Mouse (Mus musculus): Measurements from ENCODE around the gene Krcc1. TPM values are rescaled to one million over a fixed set of nuclear protein-coding genes. Genes with fewer than 3 reads are reported as not detected.
"Not testable (repeated sequence)": the region's sequence is repeated elsewhere in the genome, so short reads cannot be mapped to it uniquely, and the experiment has no call there.

Krcc1 gene
- total and polyA plus RNA-seq, 3 experiments = 25.8 to 31.6 TPM; not detected in 1

DNA sequence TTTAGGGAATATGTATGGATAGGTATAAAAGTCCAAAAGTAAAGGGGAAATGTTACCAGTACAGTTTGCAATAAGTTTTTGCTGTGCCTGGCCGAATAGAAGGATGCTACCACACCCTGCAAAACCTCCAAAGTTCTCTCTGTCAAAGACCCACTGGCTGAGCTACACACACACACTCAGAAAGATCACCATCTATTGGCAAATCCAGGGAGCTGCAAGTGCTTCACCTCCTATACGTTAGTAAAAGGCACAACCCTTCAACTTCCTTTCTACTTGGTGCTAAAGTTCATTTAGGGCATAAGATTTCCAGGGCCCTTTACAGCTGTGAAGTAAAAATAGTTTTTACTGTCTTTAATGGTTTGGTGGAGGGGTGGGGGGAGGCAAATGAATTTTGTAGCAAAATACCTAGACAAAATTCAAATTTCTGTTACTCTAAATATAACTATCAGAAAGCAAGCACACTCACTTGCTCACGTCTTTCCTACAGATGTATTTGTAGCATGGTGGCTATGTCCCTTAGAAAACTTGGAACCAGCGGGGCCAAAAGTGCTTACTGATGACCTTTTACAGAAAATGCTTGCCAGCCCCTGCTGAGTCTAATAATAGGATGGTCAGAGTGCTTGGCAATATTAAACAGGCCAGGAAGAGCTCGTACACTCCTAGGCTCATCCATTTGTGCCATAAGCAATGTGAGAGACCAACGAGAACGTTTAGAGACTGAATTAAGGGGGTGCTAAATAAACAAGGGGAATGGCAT, 2.4 kb upstream of the Krcc1 start (continued):
- no peak for TF ChIP-seq ELF1 (IDR thresholded peaks at IDR 0.05; ENCODE audit: low read depth, low read length)
- no peak for TF ChIP-seq USF2 (IDR thresholded peaks at IDR 0.05; ENCODE audit: borderline replicate concordance in 1 of 2, insufficient read depth in 1 of 2, low read depth in 1 of 2, low read length in 2 of 2)
- TF ChIP-seq SIN3A (IDR thresholded peaks at IDR 0.05; ENCODE audit: low read length) = no peak

DNA sequence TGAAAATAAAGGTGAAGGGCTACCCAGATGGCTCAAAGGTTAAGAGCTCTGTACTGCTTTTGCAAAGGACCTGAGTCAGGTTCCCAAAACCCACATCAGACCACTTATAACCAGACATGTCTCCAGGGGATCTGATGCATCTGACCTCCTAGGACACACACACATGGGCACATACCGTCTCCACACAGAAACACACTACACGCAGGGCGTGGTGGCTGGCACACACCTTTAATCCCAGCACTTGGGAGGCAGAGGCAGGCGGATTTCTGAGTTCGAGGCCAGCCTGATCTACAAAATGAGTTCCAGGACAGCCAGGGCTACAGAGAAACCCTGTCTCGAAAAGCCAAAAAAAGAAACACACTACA, 1.8 kb upstream of the Krcc1 start:
- peaks cover 0 to 23% of the 10 kb centered on the region in 2 experiments; a peak in 3 of 4 replicates for H3K36me3 ChIP-seq (ENCODE audit: control insufficient read depth in 1 of 2, insufficient read depth in 2 of 2, low read length in 2 of 2)
- H3K9ac ChIP-seq (ENCODE audit: control insufficient read depth, low read depth, low read length, poor library complexity, severe bottlenecking) = peak overlapping the region; percentile 78
- H3K4me1 ChIP-seq (ENCODE audit: control insufficient read depth in 1 of 2, insufficient read depth in 2 of 2, low read length in 2 of 2) = peaks cover 13 to 16% of the 10 kb centered on the region in 2 experiments
- H3K27ac ChIP-seq (ENCODE audit: control insufficient read depth, low read depth, low read length) = peak overlapping the region; percentile 99
- not testable (repeated sequence) for H3K27me3 ChIP-seq (ENCODE audit: control insufficient read depth in 1 of 2, insufficient read depth in 2 of 2, low read length in 2 of 2); H3K9me3 ChIP-seq (replicated peaks; ENCODE audit: insufficient read depth, low read length)
- H3K4me3 ChIP-seq (ENCODE audit: control insufficient read depth in 1 of 2, insufficient read depth in 1 of 2, low read depth in 2 of 2, low read length in 2 of 2) = peak overlapping the region; percentile 21 to 44
- peak; percentile 44 for DNase-seq (ENCODE audit: low read depth, low spot score)
- H3K79me2 ChIP-seq (ENCODE audit: control insufficient read depth, insufficient read depth, low read length, poor library complexity) = peaks cover 21% of the 10 kb centered on the region

DNA sequence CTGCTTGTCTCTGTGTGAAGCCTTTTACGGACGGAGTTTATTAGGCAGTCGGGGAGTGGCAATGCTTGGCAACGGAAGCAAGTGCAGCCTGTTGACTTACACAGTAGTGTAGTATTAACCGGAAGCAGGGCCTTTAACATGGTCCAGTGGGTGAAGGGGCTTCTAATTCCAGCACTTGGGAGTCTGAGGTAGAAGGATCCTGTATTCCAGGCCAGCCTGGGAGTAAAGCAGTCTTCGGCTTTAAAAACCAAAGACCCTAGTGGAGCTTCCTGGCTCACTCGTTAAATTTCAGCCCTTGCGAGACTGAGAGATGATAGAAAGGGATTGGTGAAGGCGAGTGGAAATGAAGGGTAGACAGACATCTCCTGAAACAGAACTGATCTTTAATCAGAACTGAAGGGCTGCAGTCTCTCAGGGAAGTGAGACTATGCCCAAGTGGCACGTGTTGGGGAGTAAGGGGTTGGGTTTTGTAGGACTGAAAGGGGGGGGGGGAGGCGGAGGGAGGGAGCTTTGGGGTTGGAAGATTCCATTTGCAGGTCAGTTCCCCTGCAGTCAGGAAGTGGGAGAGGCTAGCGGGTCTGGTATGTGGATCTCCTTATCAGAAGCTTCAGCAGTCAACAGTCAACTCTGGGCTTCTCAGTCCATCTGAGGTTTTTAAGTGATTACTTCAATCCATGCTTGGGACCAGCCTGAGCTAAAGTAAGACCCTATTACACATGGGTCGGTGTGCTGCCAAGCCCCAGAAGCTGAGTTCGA, 998 bp upstream of the Krcc1 start:
- Histone ChIP-seq H3K27me3 (ENCODE audit: control insufficient read depth in 1 of 2, insufficient read depth in 2 of 2, low read length in 2 of 2) (no peaks in the 10 kb centered on the region), H3K79me2 (ENCODE audit: control insufficient read depth, insufficient read depth, low read length, poor library complexity) (peaks cover 21% of the 10 kb centered on the region), H3K36me3 (ENCODE audit: control insufficient read depth in 1 of 2, insufficient read depth in 2 of 2, low read length in 2 of 2) (peaks cover 0 to 23% of the 10 kb centered on the region in 2 experiments; a peak in 3 of 4 replicates), H3K9ac (ENCODE audit: control insufficient read depth, low read depth, low read length, poor library complexity, severe bottlenecking) (peak overlapping the region; percentile 78), H3K9me3 (replicated peaks; ENCODE audit: insufficient read depth, low read length) (no peaks in the 10 kb centered on the region), H3K4me1 (ENCODE audit: control insufficient read depth in 1 of 2, insufficient read depth in 2 of 2, low read length in 2 of 2) (peaks cover 13 to 14% of the 10 kb centered on the region in 2 experiments), H3K4me3 (ENCODE audit: control insufficient read depth in 1 of 2, insufficient read depth in 1 of 2, low read depth in 2 of 2, low read length in 2 of 2) (peak overlapping the region; percentile 58 to 75), H3K27ac (ENCODE audit: control insufficient read depth, low read depth, low read length) (peak overlapping the region; percentile 99)
- TF ChIP-seq EP300 (IDR thresholded peaks at IDR 0.05; ENCODE audit: low read depth in 1 of 2, low read length in 2 of 2) (peak in 1 of 2 experiments; percentile 69; a peak in 2 of 4 replicates), CHD1 (IDR thresholded peaks at IDR 0.05; ENCODE audit: low read depth, low read length) (peak; percentile 91; the same call in 1 of the 2 replicates), RAD21 (IDR thresholded peaks at IDR 0.05; ENCODE audit: low read depth, low read length) (no peak), ELF1 (IDR thresholded peaks at IDR 0.05; ENCODE audit: low read depth, low read length) (0 out of 2 replicates have a peak, but pooled peaks have one; percentile 14), MAFK (IDR thresholded peaks at IDR 0.05; ENCODE audit: borderline replicate concordance, low read depth, low read length) (no peak), MEF2A (IDR thresholded peaks at IDR 0.05; ENCODE audit: extremely low read depth, insufficient replicate concordance, low read depth, low read length, poor library complexity, severe bottlenecking) (no peak), GATA1 (IDR thresholded peaks at IDR 0.05; ENCODE audit: low read depth, low read length) (peak; percentile 77), TCF12 (IDR thresholded peaks at IDR 0.05; ENCODE audit: low read depth, low read length) (peak; percentile 63), ETS1 (IDR thresholded peaks at IDR 0.05; ENCODE audit: low read depth, low read length) (no peak; the same call in 1 of the 2 replicates), HCFC1 (IDR thresholded peaks at IDR 0.05; ENCODE audit: low read depth, low read length) (peak; percentile 72), POLR2AphosphoS2 (IDR thresholded peaks at IDR 0.05; ENCODE audit: low read length) (peak; percentile 63), SIN3A (IDR thresholded peaks at IDR 0.05; ENCODE audit: low read length) (peak; percentile 69), CHD2 (IDR thresholded peaks at IDR 0.05; ENCODE audit: low read length) (no peak), TBP (IDR thresholded peaks at IDR 0.05; ENCODE audit: low read depth, low read length) (peak; percentile 80), MAZ (IDR thresholded peaks at IDR 0.05; ENCODE audit: low read depth, low read length) (peak; percentile 76; the same call in 1 of the 2 replicates), ZMIZ1 (IDR thresholded peaks at IDR 0.05; ENCODE audit: low read depth, low read length) (peak; percentile 74), POLR2A (IDR thresholded peaks at IDR 0.05; ENCODE audit: control insufficient read depth in 1 of 2, insufficient read depth in 1 of 2, low read depth in 1 of 2, low read length in 2 of 2, poor library complexity in 1 of 2) (peak in 1 of 2 experiments; percentile 74), RCOR1 (IDR thresholded peaks at IDR 0.05; ENCODE audit: low read depth, low read length) (peak; percentile 77), USF1 (IDR thresholded peaks at IDR 0.05; ENCODE audit: low read depth, low read length) (no peak), TAL1 (IDR thresholded peaks at IDR 0.05; ENCODE audit: low read length) (0 out of 2 replicates have a peak, but pooled peaks have one; percentile 13), GABPA (IDR thresholded peaks at IDR 0.05; ENCODE audit: low read depth, low read length) (no peak), MXI1 (IDR thresholded peaks at IDR 0.05; ENCODE audit: low read depth, low read length) (no peak), NELFE (IDR thresholded peaks at IDR 0.05; ENCODE audit: low read depth, low read length) (peak; percentile 69), MAX (IDR thresholded peaks at IDR 0.05; ENCODE audit: low read length) (no peak)
- DNase-seq (ENCODE audit: low read depth, low spot score) = peak; percentile 90
